ENCODE assay signal across 8 mouse cellular contexts in genomic region chr12:118836411-118837341, GRCm38 (mm10). TPM values are rescaled to one million over a fixed set of nuclear protein-coding genes. Genes with fewer than 3 reads are reported as not detected.
DNase-seq lines count a peak whose midpoint lies in the region; ATAC-seq and TF ChIP-seq lines count a peak whose summit lies in the region.

No protein-coding gene starts in this region.

- peak overlapping the region; percentile 92 for H3K4me2 ChIP-seq in heart, embryonic 13.5 days
- peak overlapping the region; percentile 64 for H3K4me2 ChIP-seq in hindbrain, embryonic 13.5 days
- peak overlapping the region; percentile 32 for H3K4me2 ChIP-seq in liver, embryonic 14.5 days (ENCODE audit: low read depth)

- TF ChIP-seq EP300 in liver, embryonic 14.5 days (IDR thresholded peaks at IDR 0.05; ENCODE audit: low read depth): no peak

- intact Hi-C loops in heart, postnatal 10 days (cut with DNase I): loop anchor here (2.0 to 10.0 kb wide), 2 partner anchors 16 to 252 kb away; no protein-coding TSS in a partner anchor

- H3K9me3 ChIP-seq in heart, embryonic 13.5 days: no peaks in the 10 kb centered on the region
- no peaks in the 10 kb centered on the region for H3K9me3 ChIP-seq in hindbrain, embryonic 13.5 days
- no peaks in the 10 kb centered on the region for H3K9me3 ChIP-seq in liver, embryonic 14.5 days (ENCODE audit: control insufficient read depth, low read length)

- peaks cover 11% of the 10 kb centered on the region for H3K4me1 ChIP-seq in heart, embryonic 13.5 days
- H3K4me1 ChIP-seq in brown adipose tissue, adult 24 weeks (ENCODE audit: control insufficient read depth, insufficient read depth, insufficient read length, low read length): no peaks in the 10 kb centered on the region
- H3K4me1 ChIP-seq in hindbrain, embryonic 13.5 days (replicated peaks): peaks cover 12% of the 10 kb centered on the region
- no peaks in the 10 kb centered on the region for H3K4me1 ChIP-seq in liver, embryonic 14.5 days (replicated peaks; ENCODE audit: control insufficient read depth in 2 of 2, insufficient read depth in 2 of 2, low read length in 1 of 2)

- ATAC-seq in heart, embryonic 13.5 days (ENCODE audit: extremely low read depth, insufficient number of reproducible peaks, low FRiP score, low TSS enrichment): peak; percentile 71
- ATAC-seq in hindbrain, embryonic 13.5 days (ENCODE audit: low FRiP score): peak; percentile 80
- peak; percentile 55 for ATAC-seq in liver, embryonic 14.5 days (ENCODE audit: insufficient read depth)

- no peak overlapping the region for H3K27ac ChIP-seq in heart, embryonic 13.5 days (replicated peaks)
- no peak overlapping the region for H3K27ac ChIP-seq in brown adipose tissue, adult 24 weeks (replicated peaks; ENCODE audit: low read depth, low read length)
- no peak overlapping the region for H3K27ac ChIP-seq in hindbrain, embryonic 13.5 days
- no peak overlapping the region for H3K27ac ChIP-seq in liver, embryonic 14.5 days

- H3K27me3 ChIP-seq in heart, embryonic 13.5 days (replicated peaks): peaks cover 67% of the 10 kb centered on the region
- H3K27me3 ChIP-seq in hindbrain, embryonic 13.5 days: peaks cover 76% of the 10 kb centered on the region
- peaks cover 54% of the 10 kb centered on the region for H3K27me3 ChIP-seq in liver, embryonic 14.5 days (ENCODE audit: control insufficient read depth, insufficient read depth, low read length)

- WGBS in heart, embryonic 13.5 days: under 1% methylated on average over 72 of the region's 72 CpGs
- under 1% methylated on average over 65 of the region's 72 CpGs for whole genome bisulfite sequencing in hindbrain, embryonic 13.5 days
- under 1% methylated on average over 67 of the region's 72 CpGs for WGBS in liver, embryonic 14.5 days (ENCODE audit: insufficient replicate concordance)

- H3K9ac ChIP-seq in heart, embryonic 13.5 days: peak overlapping the region; percentile 70
- peak overlapping the region; percentile 56 for H3K9ac ChIP-seq in hindbrain, embryonic 13.5 days
- H3K9ac ChIP-seq in liver, embryonic 14.5 days (replicated peaks): no peak overlapping the region

- no peak for TF ChIP-seq CTCF in liver, embryonic 14.5 days (IDR thresholded peaks at IDR 0.05; ENCODE audit: low read depth)

- H3K36me3 ChIP-seq in heart, embryonic 13.5 days: no peaks in the 10 kb centered on the region
- H3K36me3 ChIP-seq in hindbrain, embryonic 13.5 days: no peaks in the 10 kb centered on the region
- H3K36me3 ChIP-seq in liver, embryonic 14.5 days (replicated peaks; ENCODE audit: control insufficient read depth, insufficient read depth, low read depth): no peaks in the 10 kb centered on the region

- no peak for DNase-seq in heart, postnatal 10 days
- DNase-seq in liver, embryonic 14.5 days (ENCODE audit: low read depth in 3 of 3, low spot score in 3 of 3): no peak
- peak; percentile 49 for DNase-seq in retina, postnatal 7 days (ENCODE audit: low read depth, low spot score)
- no peak for DNase-seq in frontal cortex, postnatal 14 days (ENCODE audit: low spot score in 2 of 2)
- DNase-seq in left cerebral cortex, adult 8-10 months (ENCODE audit: low spot score in 2 of 2): no peak

- H3K4me3 ChIP-seq in heart, embryonic 13.5 days: peak overlapping the region; percentile 59
- H3K4me3 ChIP-seq in brown adipose tissue, adult 24 weeks (ENCODE audit: insufficient read depth, low read depth, low read length): peak overlapping the region; percentile 10; the same call in 1 of the 2 replicates
- H3K4me3 ChIP-seq in hindbrain, embryonic 13.5 days: peak overlapping the region; percentile 43
- H3K4me3 ChIP-seq in liver, embryonic 14.5 days (ENCODE audit: insufficient read depth in 1 of 2, low read depth in 2 of 2, low read length in 2 of 2): peak overlapping the region; percentile 31 to 45; a peak in 3 of 4 replicates

RNA-seq across cellular contexts. Expression of gene Sp8, which starts 9.5 kb away (rescaled TPM):
- 0.03 TPM in 1 of 2 replicates, not detected in the other for polyA plus RNA-seq in heart, embryonic 13.5 days (2015; fragmentation: Nextera tagmentation; extraction: Ambion mirVana)
- not detected for total RNA-seq in heart, postnatal 10 days (2021)
- polyA plus RNA-seq in brown adipose tissue, adult 24 weeks (2012; ENCODE audit: insufficient read depth, insufficient read length, missing spikeins): not detected in 2 replicates
- 3.8 and 5.9 TPM in 2 replicates for polyA plus RNA-seq in hindbrain, embryonic 13.5 days (2015; fragmentation: Nextera tagmentation; extraction: Ambion mirVana)
- polyA plus RNA-seq in liver, embryonic 14.5 days (2012; rRNA removed): 0.01 TPM in 2 replicates
- not detected in 2 replicates for polyA plus RNA-seq in liver, embryonic 14.5 days (2014; fragmentation: Nextera tagmentation; extraction: Ambion mirVana)
- total RNA-seq in left cerebral cortex, adult 8-10 months (2022): 1 to 10 TPM; 1.7 to 3.9 (median 2.8) TPM

Comparison
In these comparisons a context has a peak if more than half of its experiments do, and no peak if none do; other contexts are left out.
1. H3K4me2 ChIP-seq: peak in every context shown above with its lines; median percentile 92 in heart, embryonic 13.5 days; 64 in hindbrain, embryonic 13.5 days; 32 in liver, embryonic 14.5 days.